In genomic region chr10:39683481-39683880, GRCm38 (mm10) we compare ENCODE assay signal across 13 mouse cellular contexts. TPM values are rescaled to one million over a fixed set of nuclear protein-coding genes. Genes with fewer than 3 reads are reported as not detected.
A peak's percentile ranks its signal among the peaks of the same experiment; 100 is the strongest.
DNase-seq lines count a peak whose midpoint lies in the region.
"Had no signal": no experiment of that assay in that cellular context is flagged by ENCODE, and none has a peak within 500 bp of the region (broad histone marks: within the 10 kb centered on the region; RNA-seq: fewer than 3 reads in every experiment).

No protein-coding gene starts in this region.

- peak; percentile 37 to 82 for DNase-seq in adrenal gland, adult (ENCODE audit: inconsistent age in 2 of 2, low spot score in 1 of 2)
- DNase-seq in adrenal gland, postnatal 4 days (ENCODE audit: low spot score in 2 of 2) = no peak
- DNase-seq in 3T3-L1 (ENCODE audit: low read depth, low spot score) (peak; percentile 72), adipocyte (ENCODE audit: low spot score) (peak; percentile 28)
- peak; percentile 25 for DNase-seq in adrenal gland, postnatal 25 days
- no peak for DNase-seq in cerebellum, postnatal 4 days (ENCODE audit: low spot score in 2 of 2)
- no peak for DNase-seq in frontal cortex, adult 2 months (ENCODE audit: extremely low spot score in 1 of 2, low spot score in 1 of 2)
- DNase-seq: cerebellum, adult 11-12 months; cerebellum, adult 9-10 months; cerebellum, postnatal 25 days; gastrocnemius, postnatal 25 days; heart, adult 18-20 months; kidney, adult 18-20 months had no signal

RNA-seq across cellular contexts. Expression of gene Rev3l, which starts 48.4 kb away (rescaled TPM):
- total RNA-seq in adrenal gland, postnatal 4 days (2021) = 10 to 100 TPM; 48.6 to 52.9 TPM
- total RNA-seq in adrenal gland, postnatal 25 days (2021) = 27.6 and 31.1 TPM in 2 replicates
- 50.0 and 50.1 TPM in 2 replicates for polyA plus RNA-seq in frontal cortex, adult 2 months (2012; rRNA removed)

Comparison
In these comparisons a context has a peak if more than half of its experiments do, and no peak if none do; other contexts are left out.
1. DNase-seq: peak in adrenal gland, adult (2 of 2), 3T3-L1 (single experiment), adipocyte (single experiment) and adrenal gland, postnatal 25 days (single experiment); none in adrenal gland, postnatal 4 days (0 of 2), cerebellum, postnatal 4 days (0 of 2) and frontal cortex, adult 2 months (0 of 2).